Mouse (Mus musculus) thymus, adult 2 months (tissue): ENCODE results near the gene Col2a1.

Experiments
- CTCF ChIP-seq: fragments of 200-500 bp; IDR thresholded peaks from 2 replicates; pipeline ENCODE4 v1.5.1; 2012; ENCODE audit warnings: mild to moderate bottlenecking, control low read depth, low read length, moderate library complexity, borderline replicate concordance; ENCODE audit not compliant: control insufficient read depth, poor library complexity, insufficient read depth; ENCODE audit errors: extremely low read depth
- POLR2A ChIP-seq: fragments of 200-500 bp; IDR thresholded peaks from 2 replicates; pipeline ENCODE4 v1.6.1; 2012; ENCODE audit warnings: mild to moderate bottlenecking, low read length, control low read depth, moderate library complexity; ENCODE audit not compliant: control insufficient read depth, poor library complexity, insufficient read depth; ENCODE audit errors: extremely low read depth

- TF ChIP-seq CTCF (no peak), POLR2A (no peak)
These were observed 77.5 kb downstream of the Col2a1 start for GRCm38 (mm10) chr15:97927018-97927417.
